Mouse (Mus musculus) stomach, postnatal 0 days (tissue): ENCODE measurements around the gene Mmp9. TPM values are rescaled to one million over a fixed set of nuclear protein-coding genes. Genes with fewer than 3 reads are reported as not detected.

Experiments used
- ATAC-seq: fragments of 200-750 bp; cut with Nextera tagmentation; 2 replicates; pipeline ENCODE4 v1.8.0; 2017; ENCODE audit not compliant: low FRiP score, low TSS enrichment
- DNase-seq: peaks from one replicate; pipeline ENCODE4 v3.0.0-alpha.2; 2016; ENCODE audit warnings: low spot score
- H3K27ac ChIP-seq: fragments of 300-500 bp; sonication (generic); replicated peaks from 2 replicates; pipeline ENCODE4 v1.5.1; 2014; ENCODE audit warnings: mild to moderate bottlenecking, control low read depth
- H3K27me3 ChIP-seq: fragments of 300-500 bp; sonication (generic); 2 replicates; pipeline ENCODE4 v1.6.1; 2014; ENCODE audit warnings: low read length; ENCODE audit not compliant: control insufficient read depth, insufficient read depth
- H3K36me3 ChIP-seq: fragments of 300-500 bp; sonication (generic); 2 replicates; pipeline ENCODE4 v1.6.1; 2014; ENCODE audit warnings: low read length, mixed read lengths; ENCODE audit not compliant: control insufficient read depth, insufficient read depth
- H3K4me1 ChIP-seq: fragments of 300-500 bp; sonication (generic); replicated peaks from 2 replicates; pipeline ENCODE4 v1.6.1; 2014; ENCODE audit warnings: antibody characterized with exemption; ENCODE audit not compliant: control insufficient read depth, insufficient read depth
- H3K4me2 ChIP-seq: fragments of 300-500 bp; sonication (generic); replicated peaks from 2 replicates; pipeline ENCODE4 v1.6.1; 2014; ENCODE audit warnings: low read depth, mild to moderate bottlenecking, control low read depth, moderate library complexity
- H3K4me3 ChIP-seq: fragments of 300-500 bp; sonication (generic); 2 replicates; pipeline ENCODE4 v1.5.1; 2014; ENCODE audit warnings: low read depth, low read length, control low read depth
- H3K9ac ChIP-seq: fragments of 300-500 bp; sonication (generic); 2 replicates; pipeline ENCODE4 v1.6.1; 2014; ENCODE audit warnings: mild to moderate bottlenecking, low read length, control low read depth, mixed read lengths
- H3K9me3 ChIP-seq: fragments of 300-500 bp; sonication (generic); 2 replicates; pipeline ENCODE4 v1.6.1; 2016; ENCODE audit warnings: low read length; ENCODE audit not compliant: control insufficient read depth
- CTCF ChIP-seq: IDR thresholded peaks from 2 replicates; pipeline ENCODE4 v1.5.1; 2016; ENCODE audit warnings: antibody characterized with exemption, low read depth, mild to moderate bottlenecking, moderate library complexity
- EP300 ChIP-seq: optimal IDR thresholded peaks from 2 replicates; pipeline ENCODE3; 2016; ENCODE audit warnings: antibody characterized with exemption
- WGBS: fragments of 180-500 bp; shearing (Covaris S2); extraction: QIAGEN DNeasy Blood & Tissue Kit; methylation state at CpG from one replicate; pipeline ENCODE4 v1.1.7; 2014; 5-methylcytosine and 5-hydroxymethylcytosine counted together
- polyA plus RNA-seq: library from polyadenylated mRNA; unstranded; fragments of >200 nt; fragmentation: Nextera tagmentation; extraction: Ambion mirVana; gene quantifications from 2 replicates; pipeline ENCODE4 v1.2.1, GENCODE M21; 2015

Mmp9 gene
- polyA plus RNA-seq, 1 experiment from 2014 or later: 0.87 TPM

GRCm38 (mm10) chr2:164894644-164895043, 45.9 kb upstream of the Mmp9 start:
- no peaks in the 10 kb centered on the region for H3K27me3 ChIP-seq
- H3K9ac ChIP-seq: no peak overlapping the region
- no peaks in the 10 kb centered on the region for H3K4me1 ChIP-seq
- TF ChIP-seq EP300 (no peak), CTCF (peak; percentile 34)
- H3K9me3 ChIP-seq: no peaks in the 10 kb centered on the region
- H3K36me3 ChIP-seq: peaks cover 74% of the 10 kb centered on the region
- no peak overlapping the region for H3K4me2 ChIP-seq
- H3K27ac ChIP-seq: no peak overlapping the region
- H3K4me3 ChIP-seq: no peak overlapping the region
- ATAC-seq (no peak), DNase-seq (no peak)
- 77% methylated on average over 1 of the region's 1 CpGs for WGBS

GRCm38 (mm10) chr2:164895885-164896284, 44.7 kb upstream of the Mmp9 start:
- Histone ChIP-seq H3K36me3 (peaks cover 68% of the 10 kb centered on the region), H3K4me3 (no peak overlapping the region), H3K9me3 (no peaks in the 10 kb centered on the region), H3K9ac (no peak overlapping the region), H3K27ac (no peak overlapping the region), H3K4me1 (no peaks in the 10 kb centered on the region), H3K27me3 (no peaks in the 10 kb centered on the region), H3K4me2 (no peak overlapping the region)
- DNase-seq (no peak), ATAC-seq (no peak)
- TF ChIP-seq EP300 (no peak), CTCF (no peak)
- 93% methylated on average over 6 of the region's 6 CpGs for WGBS

- no peak for ATAC-seq
- H3K36me3 ChIP-seq: peaks cover 69% of the 10 kb centered on the region
- WGBS: 86% methylated on average over 7 of the region's 7 CpGs
- no peaks in the 10 kb centered on the region for H3K9me3 ChIP-seq
- no peak for DNase-seq
- no peaks in the 10 kb centered on the region for H3K4me1 ChIP-seq
- H3K9ac ChIP-seq: no peak overlapping the region
- H3K4me3 ChIP-seq: no peak overlapping the region
- no peak for TF ChIP-seq CTCF
- TF ChIP-seq EP300: no peak
- H3K4me2 ChIP-seq: no peak overlapping the region
- H3K27me3 ChIP-seq: no peaks in the 10 kb centered on the region
- no peak overlapping the region for H3K27ac ChIP-seq
Measured at GRCm38 (mm10) chr2:164898008-164898407, 42.6 kb upstream of the Mmp9 start.

- WGBS: 90% methylated on average over 15 of the region's 15 CpGs
- Histone ChIP-seq H3K4me1 (no peaks in the 10 kb centered on the region), H3K4me3 (no peak overlapping the region), H3K36me3 (peaks cover 65% of the 10 kb centered on the region), H3K27ac (no peak overlapping the region), H3K9me3 (no peaks in the 10 kb centered on the region), H3K4me2 (no peak overlapping the region), H3K27me3 (no peaks in the 10 kb centered on the region), H3K9ac (no peak overlapping the region)
- TF ChIP-seq CTCF (no peak), EP300 (no peak)
- ATAC-seq (no peak), DNase-seq (no peak)
Measured at GRCm38 (mm10) chr2:164899034-164899433, 41.5 kb upstream of the Mmp9 start.

- Histone ChIP-seq H3K4me1 (no peaks in the 10 kb centered on the region), H3K9me3 (no peaks in the 10 kb centered on the region), H3K9ac (no peak overlapping the region), H3K27ac (no peak overlapping the region), H3K27me3 (no peaks in the 10 kb centered on the region), H3K36me3 (peaks cover 71% of the 10 kb centered on the region), H3K4me2 (no peak overlapping the region), H3K4me3 (no peak overlapping the region)
- TF ChIP-seq CTCF (no peak), EP300 (no peak)
- 92% methylated on average over 14 of the region's 16 CpGs for WGBS
- ATAC-seq (no peak), DNase-seq (no peak)
Measured at GRCm38 (mm10) chr2:164899723-164900459, 40.7 kb upstream of the Mmp9 start.

- 93% methylated on average over 13 of the region's 13 CpGs for WGBS
- no peak for ATAC-seq
- H3K9ac ChIP-seq: no peak overlapping the region
Measured at GRCm38 (mm10) chr2:164901380-164901779, 39.2 kb upstream of the Mmp9 start.

More at GRCm38 (mm10) chr2:164901380-164901779, 39.2 kb upstream of the Mmp9 start:
- no peak for DNase-seq
- Histone ChIP-seq H3K36me3 (peaks cover 72% of the 10 kb centered on the region), H3K4me3 (no peak overlapping the region), H3K27ac (no peak overlapping the region), H3K4me2 (no peak overlapping the region), H3K9me3 (no peaks in the 10 kb centered on the region; the same call in 1 of the 2 replicates), H3K4me1 (no peaks in the 10 kb centered on the region), H3K27me3 (no peaks in the 10 kb centered on the region)
- TF ChIP-seq EP300 (no peak), CTCF (no peak)
